Mouse (Mus musculus): ENCODE results near the gene Slc26a3.

Gene Slc26a3

DNA sequence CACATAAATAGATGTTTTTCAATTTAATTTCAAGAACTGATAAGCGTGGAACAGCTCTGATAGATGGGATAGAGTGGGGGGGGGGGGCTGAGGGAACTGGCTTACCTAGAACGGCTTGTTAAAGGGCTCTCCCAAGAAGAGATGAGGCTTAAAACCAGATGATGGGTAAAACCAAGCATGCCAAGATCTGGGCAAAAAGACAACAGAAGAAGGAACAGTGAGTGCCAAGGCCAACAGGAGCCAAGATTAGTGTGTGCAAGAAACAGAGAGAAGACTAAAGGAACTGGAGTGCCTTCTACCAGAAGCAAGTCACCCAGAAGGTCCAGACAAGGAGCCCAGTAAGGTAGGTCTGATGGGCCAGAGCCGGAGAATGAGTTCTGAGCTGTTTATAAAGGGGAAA lies at the start of gene Slc26a3:
Gene Slc26a3 (plus strand): TSS at position 301 of the 400 bp plus-strand sequence.
- no peak for DNase-seq (ENCODE audit: low spot score)

DNA sequence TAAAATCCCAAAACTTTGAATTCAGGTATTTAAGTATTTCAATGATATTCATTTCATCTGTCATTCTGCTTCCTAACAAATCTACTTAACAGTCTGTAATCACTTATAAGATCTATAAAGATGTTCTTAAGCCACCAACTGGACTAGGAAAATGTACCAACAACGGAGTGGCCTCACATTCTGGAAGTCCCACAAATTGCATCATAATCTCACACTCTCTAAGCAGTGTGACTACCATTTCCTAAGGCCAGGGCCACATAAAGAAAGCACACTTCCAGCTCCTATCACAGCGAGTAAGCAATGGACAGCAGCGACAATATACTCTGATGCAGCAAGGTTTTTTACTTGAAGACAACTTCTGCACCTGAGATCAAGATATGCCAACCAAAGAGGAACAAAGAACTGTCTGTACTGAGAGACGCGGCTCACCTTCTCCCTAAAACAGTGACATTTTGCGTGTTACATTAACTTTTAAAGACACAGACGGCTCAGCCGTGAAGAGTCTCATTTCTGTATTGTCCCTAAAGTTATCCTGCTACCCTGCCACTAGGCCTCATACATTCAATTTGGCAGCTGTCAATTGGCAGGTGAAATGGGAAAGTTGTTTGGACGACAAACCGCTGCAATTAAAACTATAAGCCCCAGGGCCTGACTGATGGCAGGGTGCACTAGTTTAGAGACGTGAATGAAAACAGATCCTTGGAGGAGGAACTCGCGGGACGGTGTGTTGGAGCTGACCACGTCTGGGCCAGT lies 40.3 kb upstream of the Slc26a3 start:
- DNase-seq (ENCODE audit: low spot score), result no peak

DNA sequence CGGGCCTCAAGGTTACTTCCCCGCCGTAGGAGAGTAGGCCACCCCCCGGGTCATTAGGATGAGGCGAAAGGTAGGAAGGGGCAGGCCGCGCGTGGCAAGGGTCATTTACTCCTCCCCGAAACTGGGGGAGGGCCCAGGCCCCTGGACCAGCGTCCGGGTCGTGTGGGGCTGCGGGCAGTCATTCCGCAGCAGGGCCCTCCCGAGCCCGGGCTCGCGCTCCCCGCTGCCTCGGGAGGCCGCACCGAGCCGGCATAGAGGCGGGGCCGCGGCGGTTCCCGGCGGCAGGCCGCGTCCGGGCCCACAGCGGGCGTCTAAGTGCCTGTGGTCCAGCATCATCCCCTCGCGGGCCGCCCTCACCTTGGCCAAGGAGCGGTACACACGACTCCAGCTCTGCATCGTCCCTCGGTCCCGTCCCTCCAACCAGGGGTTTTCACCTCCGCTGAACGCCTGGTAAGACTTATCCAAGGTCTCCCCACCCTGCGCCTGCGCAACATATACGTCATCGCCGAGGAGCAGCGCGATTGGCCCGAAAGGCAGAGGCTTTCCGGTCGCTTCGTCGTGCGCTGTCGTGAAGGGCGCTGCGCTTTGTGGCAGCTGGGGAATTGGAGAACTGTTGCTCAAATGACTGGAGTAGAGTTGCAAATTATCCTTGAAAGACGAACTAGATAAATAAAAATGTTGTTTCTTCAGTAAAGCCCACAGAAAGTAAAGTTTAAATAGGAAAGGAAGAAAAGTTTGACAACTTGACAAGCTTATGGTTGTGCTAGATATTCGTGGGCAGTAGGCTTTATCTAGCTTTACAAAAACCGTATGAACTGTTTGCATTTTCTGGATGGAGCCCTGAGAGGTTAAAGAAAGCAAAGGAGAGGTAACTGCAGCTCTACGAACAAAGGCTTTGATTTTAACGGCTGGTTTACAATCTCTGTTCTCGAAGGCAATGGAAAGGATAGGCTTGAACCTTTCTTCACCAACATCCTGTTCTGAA lies 39.4 kb upstream of the Slc26a3 start, which contains the start of gene Dld:
Gene Dld (minus strand): TSS at position 510 of the 985 bp plus-strand sequence.
- DNase-seq (ENCODE audit: low spot score), result peak; percentile 93

DNA sequence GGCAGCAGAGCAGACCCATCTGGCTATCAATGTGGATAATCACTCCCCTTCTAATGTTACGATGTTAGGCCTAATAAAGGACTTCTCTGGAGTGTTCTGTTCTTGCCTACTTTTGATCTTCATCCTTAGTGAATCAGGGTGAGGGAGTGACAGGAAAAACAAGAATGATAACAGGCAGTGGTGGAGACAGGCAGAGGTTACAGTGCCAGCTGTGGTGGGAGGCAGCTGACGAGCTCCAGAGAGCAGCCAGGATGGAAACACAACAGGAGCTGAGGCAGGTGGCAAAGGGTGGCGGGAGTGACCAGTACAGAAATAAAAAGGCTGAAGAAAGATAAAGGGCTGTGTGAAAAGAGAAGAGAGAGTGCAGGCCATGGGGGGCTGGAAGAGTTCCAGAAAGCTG lies 24.2 kb upstream of the Slc26a3 start:
- no peak for DNase-seq (ENCODE audit: low spot score)

DNA sequence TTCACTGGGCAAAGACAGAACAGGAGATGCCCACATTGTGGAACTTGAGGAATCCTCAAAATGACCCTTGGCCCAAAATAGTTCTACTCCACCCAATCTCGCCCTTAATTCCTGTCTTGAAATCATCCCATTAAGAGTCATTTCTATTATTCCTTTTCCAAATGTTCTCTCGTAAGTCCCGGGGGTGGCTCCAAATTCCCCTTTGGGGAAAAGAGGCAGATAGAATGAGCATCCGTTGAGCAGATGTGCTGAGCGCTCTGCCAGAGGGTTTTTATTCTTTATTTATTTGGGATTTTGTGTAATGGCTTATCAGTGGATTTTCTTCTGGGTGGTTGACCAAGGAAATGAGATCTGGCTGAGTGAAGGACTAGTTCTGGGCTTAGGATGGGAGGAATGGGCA lies 22.9 kb upstream of the Slc26a3 start:
- DNase-seq (ENCODE audit: low spot score), result no peak

DNA sequence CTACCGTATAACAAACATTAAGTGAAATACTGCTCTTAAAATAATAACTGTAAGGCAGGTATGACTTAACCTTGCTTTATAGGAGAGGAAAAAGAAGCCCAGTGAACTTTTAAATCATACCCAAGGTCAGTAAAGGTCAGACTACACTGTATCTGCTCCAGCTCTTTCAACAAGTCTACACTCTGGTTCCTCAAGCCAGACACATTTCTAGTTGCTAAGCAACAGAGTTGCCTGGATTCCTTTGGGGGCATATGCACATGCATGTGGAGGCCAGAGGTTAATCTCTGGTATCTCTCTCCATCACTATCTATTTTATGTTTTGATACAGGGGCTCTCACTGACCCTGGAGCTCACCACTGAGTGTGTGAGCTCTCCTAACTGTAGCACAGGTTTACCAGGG lies 21.6 kb upstream of the Slc26a3 start:
- DNase-seq (ENCODE audit: low spot score), result no peak

DNA sequence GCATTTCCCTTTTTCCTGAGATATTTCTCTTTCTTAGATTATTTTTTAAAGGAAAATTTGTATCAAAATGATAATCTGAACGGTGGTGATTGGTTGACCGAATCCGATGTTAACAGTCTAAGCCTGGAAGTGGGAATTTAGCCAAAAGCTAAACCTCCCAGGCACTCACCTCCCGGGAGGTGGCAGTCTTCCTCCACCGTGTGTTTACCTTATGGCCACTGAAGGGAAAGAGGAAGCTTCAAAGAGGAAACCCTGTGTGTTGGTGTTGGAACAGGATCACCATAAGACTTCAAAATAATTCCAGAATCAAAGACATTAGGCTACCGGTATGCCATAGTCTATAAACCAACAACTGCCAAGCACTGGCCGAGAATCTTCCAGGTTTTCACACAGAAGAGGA lies 21.0 kb upstream of the Slc26a3 start:
- DNase-seq (ENCODE audit: low spot score), result no peak

DNA sequence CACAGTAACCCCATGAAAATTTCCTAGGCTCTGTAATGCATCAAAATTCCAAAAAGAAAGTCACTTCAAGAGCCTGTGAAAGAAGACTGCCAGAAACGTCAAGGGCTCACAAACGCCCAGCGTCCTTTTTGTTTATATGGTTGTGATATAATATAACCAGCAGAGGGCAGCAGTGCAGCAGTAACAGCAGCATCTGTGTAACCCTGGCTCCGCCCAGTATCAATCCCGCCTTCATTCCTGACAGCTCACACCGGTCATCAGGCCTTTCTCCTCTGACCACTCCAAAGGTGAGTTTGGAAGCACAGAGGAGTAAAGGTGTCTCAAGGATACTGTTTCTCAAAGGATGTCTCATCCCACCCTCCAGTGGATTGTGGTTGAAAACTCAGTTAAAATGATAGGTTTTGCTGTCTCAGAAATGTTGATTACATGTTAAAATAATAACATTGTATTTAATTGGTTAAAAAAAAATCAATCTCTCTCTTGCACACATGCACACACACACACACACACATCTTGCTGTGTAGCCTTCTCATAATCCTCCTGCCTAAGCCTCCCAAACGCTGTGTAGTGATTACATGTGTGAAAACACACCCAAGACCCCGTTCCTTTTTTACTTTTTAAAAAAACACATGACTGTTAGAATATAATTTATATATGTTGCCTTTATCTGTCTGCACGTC lies 15.9 kb upstream of the Slc26a3 start:
- no peak for DNase-seq (ENCODE audit: low spot score)

DNA sequence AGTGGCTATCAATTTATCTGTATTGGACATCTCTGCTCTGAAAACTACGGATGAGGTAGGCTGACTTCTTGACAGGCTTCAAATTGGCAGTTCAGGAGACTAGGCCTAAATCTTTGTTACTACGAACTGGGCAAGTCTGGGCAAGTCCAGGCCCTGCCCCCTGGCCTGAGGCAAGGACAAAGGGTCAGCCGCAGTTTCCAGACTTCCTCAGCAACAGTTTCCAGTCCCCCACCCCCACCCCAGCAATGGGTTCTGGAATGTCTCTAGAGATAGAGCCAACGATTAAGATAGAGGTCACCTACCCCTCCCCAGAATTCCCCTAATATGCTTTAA lies 15.4 kb upstream of the Slc26a3 start:
- DNase-seq (ENCODE audit: low spot score), result no peak

DNA sequence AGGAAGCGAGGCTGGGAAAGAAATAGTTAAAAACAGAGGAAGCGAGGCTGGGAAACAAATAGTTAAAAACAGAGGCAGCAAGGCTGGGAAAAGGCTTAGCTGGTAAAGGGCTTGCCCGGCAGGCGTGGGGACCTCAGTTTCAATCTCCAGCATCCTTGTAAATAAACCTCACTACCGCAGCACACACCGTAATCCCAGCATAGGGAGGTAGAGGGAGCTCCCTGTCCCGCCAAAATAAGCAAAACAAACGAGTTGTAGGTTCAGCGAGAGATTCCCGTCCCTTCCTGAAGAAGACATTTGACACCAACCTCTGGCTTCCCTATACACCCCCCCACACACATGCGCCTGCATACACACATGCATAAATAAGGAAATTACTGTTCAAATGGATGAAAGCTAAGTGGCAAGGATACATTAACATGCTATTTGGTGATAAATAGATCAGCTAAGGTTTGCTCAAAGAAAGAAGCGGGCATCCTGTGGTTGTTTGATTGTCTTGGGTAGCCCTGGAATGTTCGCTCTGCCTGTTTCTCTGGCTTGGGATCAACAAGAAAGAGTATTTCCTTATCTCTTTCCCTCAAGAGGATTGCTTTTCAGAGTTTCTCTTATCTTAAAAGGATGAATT lies 14.2 kb upstream of the Slc26a3 start:
- no peak for DNase-seq (ENCODE audit: low spot score)

DNA sequence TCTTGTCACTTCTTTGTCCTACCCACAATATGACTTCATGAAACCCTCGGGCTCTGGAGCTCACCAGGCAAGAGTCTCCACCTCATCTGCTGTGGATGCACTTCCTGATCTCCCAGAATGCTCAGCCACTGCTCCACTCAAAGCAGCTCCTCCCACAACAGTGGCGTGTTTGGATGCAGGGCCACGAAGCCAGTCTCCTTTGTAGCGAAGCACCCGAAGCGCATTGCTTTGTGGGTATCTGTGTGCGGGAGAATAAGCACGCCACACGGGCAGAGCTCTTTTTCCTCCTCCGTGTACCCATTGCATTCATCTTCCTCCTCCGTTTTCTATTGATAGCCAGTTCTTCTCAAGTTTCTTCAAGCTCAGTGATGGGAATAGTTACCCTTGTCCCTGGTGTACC lies 13.4 kb upstream of the Slc26a3 start:
- no peak for DNase-seq (ENCODE audit: low spot score)

DNA sequence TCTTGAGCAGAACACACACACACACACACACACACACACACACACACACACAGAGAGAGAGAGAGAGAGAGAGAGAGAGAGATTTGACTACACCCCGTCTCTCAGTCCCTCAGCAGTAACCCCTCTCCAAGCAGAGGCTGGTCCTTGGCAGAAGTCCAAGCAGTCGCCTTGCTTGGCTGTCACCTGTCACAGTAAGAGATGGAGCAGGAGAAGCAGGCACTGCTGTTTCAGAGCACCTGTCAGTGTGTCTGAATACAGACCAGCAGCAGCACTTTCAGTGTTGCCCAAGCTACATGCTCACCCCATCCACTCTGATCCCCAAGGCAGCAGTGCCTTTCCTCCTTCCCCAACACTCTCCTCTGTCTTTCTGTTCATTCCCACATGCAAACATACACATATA lies 9.8 kb upstream of the Slc26a3 start:
- DNase-seq (ENCODE audit: low spot score), result no peak

DNA sequence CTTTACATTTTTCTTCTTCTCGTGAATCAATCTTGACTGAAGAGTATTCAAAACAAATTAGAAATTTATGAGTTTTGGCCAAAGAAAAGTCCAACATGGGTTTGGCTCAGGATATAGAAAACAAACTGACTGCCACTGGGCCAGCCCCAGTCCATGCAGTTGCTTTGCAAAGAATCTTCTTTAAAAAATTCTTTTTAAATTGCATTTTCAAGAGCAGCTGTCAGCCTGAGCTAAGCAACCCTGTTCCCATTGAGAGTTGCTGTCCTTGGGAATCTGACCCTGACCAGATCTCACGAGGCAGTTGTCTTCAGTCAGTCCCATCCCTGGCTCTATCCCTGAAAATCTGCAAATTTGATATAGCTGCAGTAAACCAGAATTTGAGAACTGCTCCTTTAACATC lies 8.2 kb upstream of the Slc26a3 start:
- DNase-seq (ENCODE audit: low spot score), result no peak

DNA sequence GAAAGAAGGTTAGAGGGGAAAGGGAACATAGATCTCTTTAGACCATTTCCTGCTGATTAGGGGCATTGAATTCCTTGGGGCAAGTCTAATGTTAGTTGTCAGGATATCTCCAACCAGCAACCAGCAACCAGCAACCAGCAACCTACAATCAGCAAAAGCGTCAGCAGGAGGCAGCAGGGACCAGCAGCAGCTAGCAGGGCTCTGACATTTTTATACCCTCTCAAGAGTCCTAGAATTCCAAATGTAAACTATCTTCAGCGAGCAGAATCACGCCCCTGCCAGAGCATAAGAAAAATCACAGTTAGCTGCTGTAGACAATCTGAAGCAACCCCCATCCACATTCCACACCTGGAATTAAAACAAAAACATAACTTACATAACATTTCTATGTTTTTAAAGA lies 3.4 kb upstream of the Slc26a3 start:
- DNase-seq (ENCODE audit: low spot score), result no peak

DNA sequence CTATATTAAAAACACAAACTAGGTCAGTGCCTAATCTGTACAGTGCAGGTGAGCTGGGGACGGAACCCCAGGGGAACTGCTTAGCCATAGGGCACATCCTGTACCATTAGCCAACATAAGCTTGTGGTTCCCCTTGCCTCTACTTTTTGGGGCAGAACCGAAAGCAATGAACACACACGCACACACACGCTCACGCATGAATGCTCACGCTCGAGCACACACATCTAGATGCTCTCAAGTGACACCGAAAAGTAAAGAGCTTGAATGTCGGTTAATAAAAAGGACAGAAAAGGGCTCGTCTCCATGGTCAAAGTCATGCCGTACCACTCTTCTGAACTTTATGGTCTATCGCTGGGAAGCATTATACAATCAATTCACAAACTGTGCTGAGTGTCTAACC lies 1.0 kb downstream of the Slc26a3 start:
- DNase-seq (ENCODE audit: low spot score), result no peak

DNA sequence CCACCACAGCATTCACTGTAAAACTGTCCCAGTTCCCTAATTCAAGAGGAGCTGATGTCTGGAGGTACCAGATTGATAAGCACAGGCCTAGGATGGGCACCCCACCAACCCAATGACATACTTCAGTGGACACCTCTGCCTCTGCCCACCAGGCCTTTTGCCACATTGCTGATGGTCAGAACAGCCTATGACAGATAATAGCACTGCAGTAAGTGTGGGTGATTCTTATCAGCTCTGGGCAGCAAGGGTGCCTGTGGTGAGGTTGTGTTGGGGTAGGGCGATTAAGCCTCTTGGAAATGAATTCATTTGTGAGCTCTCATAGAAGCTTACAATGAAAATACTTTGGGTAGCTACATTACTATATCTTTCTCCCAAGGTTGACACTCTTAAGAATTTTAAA lies 5.2 kb downstream of the Slc26a3 start:
- DNase-seq (ENCODE audit: low spot score), result no peak

DNA sequence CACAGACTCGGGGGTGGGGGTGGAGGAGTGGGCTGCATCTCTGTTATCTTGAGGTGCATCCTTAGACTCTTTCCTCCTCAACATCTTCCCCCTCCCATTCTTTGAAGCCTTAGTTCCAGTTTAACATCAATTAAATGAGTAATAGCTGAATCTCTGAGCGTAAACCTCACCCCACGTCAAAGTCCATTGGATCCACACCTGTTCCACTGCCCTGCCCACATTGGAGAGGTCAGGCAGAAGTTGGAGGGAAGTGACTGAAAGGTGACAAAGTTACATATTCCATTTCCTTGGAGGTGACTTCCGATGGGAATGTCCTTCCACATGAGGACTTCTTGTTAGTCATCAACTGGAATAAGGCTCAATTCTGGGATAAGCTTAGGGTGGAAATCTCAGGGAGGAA lies 7.0 kb downstream of the Slc26a3 start:
- no peak for DNase-seq (ENCODE audit: low spot score)

DNA sequence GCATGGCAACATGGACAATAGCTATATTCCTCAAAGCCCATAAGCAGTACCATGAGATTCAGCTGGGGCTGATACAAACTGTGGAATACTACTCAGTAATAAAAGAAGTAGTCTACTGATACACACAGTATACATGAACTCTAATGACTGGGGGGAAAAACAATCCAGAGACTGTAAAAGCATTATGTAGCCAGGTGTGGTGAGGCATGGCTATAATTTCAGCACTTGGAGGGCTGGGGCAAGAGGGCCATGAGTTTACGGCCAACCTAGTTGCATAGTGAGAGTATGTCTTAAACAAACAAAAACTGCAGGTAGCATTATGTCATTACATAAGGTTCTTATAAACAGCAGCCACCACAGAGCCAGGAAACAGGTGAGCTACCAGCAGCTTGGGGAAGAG lies 10.2 kb downstream of the Slc26a3 start:
- DNase-seq (ENCODE audit: low spot score), result no peak

DNA sequence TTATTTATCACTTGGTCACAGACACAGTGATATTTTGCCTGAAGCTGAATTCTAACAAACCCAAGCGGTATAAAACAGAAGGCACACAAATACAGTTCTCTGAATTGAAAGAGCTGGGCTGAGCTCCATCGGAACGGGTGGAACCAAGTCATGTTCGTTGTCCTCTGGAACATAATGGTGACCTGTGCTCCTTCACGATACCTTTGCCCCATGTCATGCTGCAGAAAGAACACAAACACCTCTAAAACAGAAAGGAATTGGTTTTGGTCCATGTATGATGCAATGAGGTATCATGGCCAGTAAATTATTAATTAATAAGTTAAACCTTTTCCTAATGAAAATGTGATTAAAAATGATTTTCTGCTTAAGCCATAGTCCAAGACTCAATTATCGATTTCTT lies 11.3 kb downstream of the Slc26a3 start:
- DNase-seq (ENCODE audit: low spot score), result no peak

DNA sequence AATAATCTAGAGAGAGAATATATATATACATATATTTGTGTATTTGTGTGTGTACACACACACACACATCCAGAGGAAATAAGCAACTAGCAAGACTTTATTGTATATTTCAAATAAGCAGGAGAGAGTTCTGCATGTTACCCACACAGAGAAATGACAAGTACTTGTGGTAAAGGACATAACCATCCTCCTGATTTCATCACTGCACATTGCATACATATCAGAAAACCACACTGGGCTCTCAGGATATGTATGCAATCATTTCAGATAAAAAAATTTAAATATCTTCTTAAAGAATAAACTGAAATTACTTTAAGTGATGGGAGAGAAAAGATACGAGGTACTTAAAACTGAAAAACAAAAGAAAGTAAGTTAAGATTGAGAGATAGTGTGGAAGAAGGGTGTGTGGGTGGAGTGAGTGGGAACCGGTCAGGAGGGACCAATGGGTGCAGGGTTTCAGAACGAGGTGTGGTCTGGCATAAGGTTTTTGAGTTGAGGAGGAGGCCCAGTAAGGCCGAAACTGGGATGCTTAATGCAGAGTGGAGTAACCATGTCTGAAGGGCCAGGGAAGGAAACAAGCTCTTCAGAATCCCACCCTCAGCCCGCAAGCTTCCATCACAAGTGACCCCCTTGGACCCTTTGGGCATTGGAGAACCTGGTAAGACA lies 14.0 kb downstream of the Slc26a3 start:
- no peak for DNase-seq (ENCODE audit: low spot score)

DNA sequence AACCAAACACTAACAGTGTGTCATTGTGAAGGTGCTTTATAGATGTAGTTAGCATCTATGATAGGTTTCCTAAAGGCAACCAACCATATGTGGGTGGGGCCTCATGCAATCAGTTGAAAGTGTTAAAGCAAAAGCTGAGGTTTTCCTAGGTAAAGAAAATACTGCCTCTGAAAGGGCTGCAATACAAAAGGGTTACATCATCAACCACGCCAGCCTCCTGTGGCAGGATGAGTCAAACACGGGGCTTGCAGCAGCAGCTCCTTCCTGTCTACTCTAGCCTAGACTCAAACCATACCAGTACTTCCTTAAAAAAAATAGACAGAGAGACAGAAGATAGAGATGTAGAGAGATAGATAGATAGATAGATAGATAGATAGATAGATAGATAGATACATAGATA lies 25.3 kb downstream of the Slc26a3 start:
- DNase-seq (ENCODE audit: low spot score), result no peak
